Mouse (Mus musculus) neural tube, embryonic 12.5 days (tissue): ENCODE measurements around the gene Syt2. TPM values are rescaled to one million over a fixed set of nuclear protein-coding genes. Genes with fewer than 3 reads are reported as not detected.
A peak's percentile ranks its signal among the peaks of the same experiment; 100 is the strongest.

Experiments used
- ATAC-seq: fragments of 200-750 bp; cut with Nextera tagmentation; 2 replicates; pipeline ENCODE4 v1.8.0; 2017; ENCODE audit warnings: low read depth, mild to moderate bottlenecking, moderate TSS enrichment, moderate library complexity; ENCODE audit not compliant: low FRiP score
- H3K27ac ChIP-seq: fragments of 300-500 bp; sonication (generic); 2 replicates; pipeline ENCODE4 v1.5.1; 2016
- H3K27me3 ChIP-seq: fragments of 300-500 bp; sonication (generic); replicated peaks from 2 replicates; pipeline ENCODE4 v1.6.1; 2016; ENCODE audit warnings: mild to moderate bottlenecking
- H3K36me3 ChIP-seq: fragments of 300-500 bp; sonication (generic); 2 replicates; pipeline ENCODE4 v1.6.1; 2016; ENCODE audit warnings: mild to moderate bottlenecking
- H3K4me1 ChIP-seq: fragments of 300-500 bp; sonication (generic); 2 replicates; pipeline ENCODE4 v1.6.1; 2016
- H3K4me2 ChIP-seq: fragments of 300-500 bp; sonication (generic); replicated peaks from 2 replicates; pipeline ENCODE4 v1.6.1; 2016; ENCODE audit warnings: mild to moderate bottlenecking
- H3K4me3 ChIP-seq: fragments of 300-500 bp; sonication (generic); 2 replicates; pipeline ENCODE4 v1.5.1; 2016
- H3K9ac ChIP-seq: fragments of 300-500 bp; sonication (generic); 2 replicates; pipeline ENCODE4 v1.6.1; 2016; ENCODE audit warnings: mild to moderate bottlenecking
- H3K9me3 ChIP-seq: fragments of 300-500 bp; sonication (generic); 2 replicates; pipeline ENCODE4 v1.6.1; 2016; ENCODE audit warnings: mild to moderate bottlenecking
- WGBS: fragments of 180-500 bp; shearing (Covaris S2); methylation state at CpG from one replicate; pipeline ENCODE4 v1.1.7; 2016; 5-methylcytosine and 5-hydroxymethylcytosine counted together
- polyA plus RNA-seq: library from polyadenylated mRNA; unstranded; fragments of >200 nt; fragmentation: Nextera tagmentation; extraction: Ambion mirVana; gene quantifications from 2 replicates; pipeline ENCODE4 v1.2.1, GENCODE M21; 2016

Gene Syt2
- polyA plus RNA-seq, 1 experiment from 2014 or later, result 9.8 TPM

DNA sequence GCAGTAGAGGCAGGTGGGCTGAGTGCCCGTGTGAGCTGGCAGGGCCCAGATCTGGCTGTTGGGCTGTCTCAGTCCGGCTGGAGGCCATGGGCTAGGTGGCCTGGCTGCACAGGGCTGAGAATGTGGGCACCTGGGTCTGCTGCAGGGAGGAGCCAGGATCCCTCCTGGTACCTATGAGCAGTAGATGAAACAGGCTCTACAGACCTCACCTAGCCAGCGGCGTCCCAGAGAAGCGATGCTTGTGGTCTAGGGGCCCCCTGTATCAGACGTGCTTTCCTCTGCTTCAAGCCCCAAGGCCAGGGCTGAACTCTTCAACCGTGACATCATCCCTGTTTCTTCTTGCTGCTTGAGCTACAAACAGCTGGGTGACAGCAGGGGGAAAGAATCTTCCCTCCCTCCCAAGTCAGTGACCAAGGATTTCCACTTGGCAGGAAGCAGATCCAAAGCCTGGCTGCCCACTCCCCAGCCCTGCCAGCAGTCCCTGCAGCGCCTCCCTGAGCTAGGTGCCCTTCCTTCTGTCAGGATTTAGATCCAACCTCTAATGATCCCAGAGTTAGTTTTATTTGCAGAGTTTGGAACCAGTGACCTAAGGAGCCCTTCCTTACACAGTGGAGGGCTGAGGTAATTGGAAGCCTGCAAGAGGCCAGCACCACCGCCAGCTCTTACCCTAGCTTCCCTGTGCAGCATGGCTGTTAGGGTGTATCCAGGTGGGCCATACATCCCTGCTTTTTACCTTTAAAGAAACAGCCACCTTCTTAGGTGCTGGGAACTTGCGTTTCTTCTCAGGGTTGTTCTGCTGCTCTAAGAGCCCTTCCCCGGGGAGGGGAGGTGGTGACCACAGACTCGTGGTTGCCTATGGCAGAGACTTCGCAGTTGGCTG is 107.5 kb downstream of the Syt2 start:
- H3K9me3 ChIP-seq, result no peaks in the 10 kb centered on the region
- H3K27ac ChIP-seq, result no peak overlapping the region
- H3K36me3 ChIP-seq, result no peaks in the 10 kb centered on the region
- WGBS, result 71% methylated on average over 13 of the region's 13 CpGs
- H3K9ac ChIP-seq, result no peak overlapping the region
- H3K4me1 ChIP-seq, result peaks cover 16% of the 10 kb centered on the region
- H3K4me2 ChIP-seq, result no peak overlapping the region
- no peak for ATAC-seq
- no peak overlapping the region for H3K4me3 ChIP-seq
- no peaks in the 10 kb centered on the region for H3K27me3 ChIP-seq

DNA sequence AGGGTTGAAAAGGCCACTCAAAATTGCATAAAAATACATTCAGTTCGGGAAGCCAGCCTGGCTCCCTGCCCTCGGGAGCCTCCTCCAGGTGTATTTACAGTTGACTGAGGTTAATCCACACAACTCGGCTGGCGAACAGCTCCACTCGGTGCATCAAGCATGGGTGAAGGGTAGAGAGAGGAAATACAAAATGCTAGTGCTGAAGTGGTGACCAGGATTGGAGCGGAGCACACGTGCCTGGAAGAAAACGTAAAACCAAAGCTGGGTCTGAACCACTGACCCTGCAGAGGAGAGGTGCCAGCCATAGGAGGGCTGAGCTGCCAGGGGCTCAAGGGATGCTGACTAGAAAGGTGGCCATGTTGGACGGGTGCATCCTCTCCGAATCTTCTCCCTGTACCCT is 108.3 kb downstream of the Syt2 start:
- Histone ChIP-seq H3K27ac (no peak overlapping the region), H3K27me3 (no peaks in the 10 kb centered on the region), H3K9ac (no peak overlapping the region), H3K4me1 (peaks cover 16% of the 10 kb centered on the region), H3K9me3 (no peaks in the 10 kb centered on the region), H3K4me2 (no peak overlapping the region), H3K36me3 (0 out of 2 replicates have a peak, but pooled peaks cover 2% of the 10 kb centered on the region), H3K4me3 (no peak overlapping the region)
- no peak for ATAC-seq
- WGBS, result 82% methylated on average over 10 of the region's 10 CpGs

DNA sequence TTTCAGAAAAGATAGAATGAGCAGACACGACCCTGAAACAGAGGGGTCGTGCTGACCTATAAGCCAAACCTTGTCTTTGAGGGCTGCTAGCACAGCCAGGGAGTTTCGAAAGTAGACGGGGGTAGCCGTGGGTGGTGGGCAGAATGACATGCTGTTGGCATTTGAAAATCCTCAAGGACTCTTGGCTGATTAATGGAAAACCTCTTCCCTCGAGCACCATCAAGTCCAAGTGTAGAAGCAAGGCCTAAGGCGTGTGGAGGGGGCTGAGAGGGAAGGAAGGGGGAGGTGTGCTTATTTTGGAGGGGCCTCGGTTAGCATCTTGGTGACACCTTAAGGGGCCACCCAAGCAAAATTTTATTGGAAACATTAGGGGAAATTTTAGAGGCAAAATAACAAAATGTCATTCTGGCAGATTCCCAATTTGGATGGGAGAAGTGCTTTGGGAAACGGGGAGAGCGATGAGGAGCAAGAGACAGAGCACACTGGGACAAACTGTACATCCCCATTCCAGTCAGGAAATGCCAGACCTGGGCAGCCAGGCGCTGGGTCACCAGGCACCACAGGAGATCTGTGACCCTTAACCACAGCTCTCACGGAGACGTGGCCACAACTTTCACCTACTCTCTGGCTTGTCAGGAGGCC is 109.2 kb downstream of the Syt2 start:
- no peak overlapping the region for H3K27ac ChIP-seq
- 0 out of 2 replicates have a peak, but pooled peaks have one; percentile 13 for ATAC-seq

DNA sequence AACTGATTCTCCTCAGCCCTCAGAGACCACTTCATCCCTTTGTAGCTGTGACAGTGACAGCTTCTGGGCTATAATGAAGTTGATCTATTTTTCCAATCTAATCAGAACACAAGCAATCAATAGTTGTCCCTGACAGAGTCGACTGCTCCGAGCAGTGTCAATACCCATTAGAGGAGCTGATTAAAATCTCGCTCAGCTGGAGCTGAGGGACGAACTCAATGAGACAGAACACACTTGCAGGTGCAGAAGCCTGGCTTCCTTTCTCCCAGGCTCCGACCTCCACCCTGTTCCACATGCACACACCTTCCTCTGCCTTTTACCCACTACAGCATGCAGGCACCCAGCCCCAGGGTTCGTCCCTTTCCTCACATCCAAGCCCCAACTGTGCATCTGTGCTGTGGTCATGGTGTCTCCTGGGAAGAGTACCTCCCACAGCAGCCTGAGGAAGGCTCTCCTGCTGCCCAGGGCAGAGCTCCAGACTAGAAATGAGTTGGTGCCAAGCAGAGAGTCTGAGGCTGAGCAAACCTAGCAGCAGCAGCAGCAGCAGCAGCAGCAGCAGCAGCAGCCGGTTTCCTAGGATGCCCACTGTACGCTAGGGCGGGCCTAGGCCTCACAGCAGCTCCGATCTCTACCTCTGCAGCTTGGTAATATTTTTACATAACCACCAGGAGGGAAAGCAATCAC is 109.9 kb downstream of the Syt2 start:
- Histone ChIP-seq H3K27me3 (no peaks in the 10 kb centered on the region), H3K9ac (no peak overlapping the region), H3K36me3 (peaks cover 10% of the 10 kb centered on the region; the same call in 1 of the 2 replicates), H3K4me2 (no peak overlapping the region), H3K9me3 (no peaks in the 10 kb centered on the region), H3K4me3 (no peak overlapping the region), H3K4me1 (peaks cover 16% of the 10 kb centered on the region), H3K27ac (0 out of 2 replicates have a peak overlapping the region, but pooled peaks have one; percentile 33)
- ATAC-seq, result 0 out of 2 replicates have a peak, but pooled peaks have one; percentile 50
- 69% methylated on average over 10 of the region's 10 CpGs for WGBS

More for the DNA sequence above, 109.2 kb downstream of the Syt2 start:
- Histone ChIP-seq H3K36me3 (peaks cover 10% of the 10 kb centered on the region; the same call in 1 of the 2 replicates), H3K9ac (no peak overlapping the region), H3K4me1 (peaks cover 16% of the 10 kb centered on the region), H3K9me3 (no peaks in the 10 kb centered on the region), H3K27me3 (no peaks in the 10 kb centered on the region), H3K4me2 (no peak overlapping the region), H3K4me3 (no peak overlapping the region)
- WGBS, result 66% methylated on average over 13 of the region's 13 CpGs

DNA sequence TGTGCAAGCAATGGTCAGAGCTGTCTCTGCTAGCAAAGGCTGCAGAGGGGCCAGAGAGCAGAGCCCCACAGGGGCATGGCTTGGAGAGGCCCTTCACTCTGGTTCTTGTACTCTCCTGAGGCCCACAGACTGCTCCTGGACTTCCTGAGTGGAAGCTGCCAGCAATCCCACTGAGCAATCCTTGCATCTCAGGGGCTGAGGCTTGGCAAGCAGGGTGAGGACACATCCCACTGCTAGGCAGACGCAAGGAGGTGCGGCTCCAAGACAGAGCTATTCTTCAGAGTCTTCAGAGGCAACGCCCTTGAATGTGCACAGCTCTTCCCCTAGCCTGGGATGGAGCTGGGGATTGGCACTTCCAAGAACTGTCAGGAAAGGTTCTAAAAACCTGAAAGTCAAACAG is 110.8 kb downstream of the Syt2 start:
- Histone ChIP-seq H3K4me1 (peaks cover 16% of the 10 kb centered on the region), H3K4me2 (no peak overlapping the region), H3K9me3 (no peaks in the 10 kb centered on the region), H3K27ac (no peak overlapping the region), H3K27me3 (no peaks in the 10 kb centered on the region), H3K4me3 (no peak overlapping the region), H3K36me3 (peaks cover 10% of the 10 kb centered on the region; the same call in 1 of the 2 replicates), H3K9ac (no peak overlapping the region)
- WGBS, result 87% methylated on average over 3 of the region's 3 CpGs
- no peak for ATAC-seq

DNA sequence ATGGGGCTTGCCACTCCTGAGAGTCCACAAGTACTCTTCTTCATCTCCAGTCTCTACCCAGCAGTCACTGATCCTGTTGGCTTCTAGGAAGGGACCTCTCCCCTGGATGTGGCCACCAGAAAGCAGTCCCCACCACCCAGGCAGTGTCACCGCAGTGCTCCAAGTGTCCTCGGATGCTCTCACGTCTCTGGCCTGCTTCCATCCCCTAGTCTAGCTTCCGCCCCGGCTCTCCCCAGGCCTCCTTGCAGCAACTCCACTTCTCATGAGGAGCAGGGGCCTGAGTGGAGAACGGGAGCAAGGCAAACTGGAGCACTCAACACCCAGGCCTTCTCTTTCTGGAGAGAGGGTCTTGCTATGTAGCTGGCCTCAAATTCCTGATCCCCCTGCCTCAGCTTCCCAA is 112.7 kb downstream of the Syt2 start:
- no peaks in the 10 kb centered on the region for H3K9me3 ChIP-seq
- H3K27me3 ChIP-seq, result no peaks in the 10 kb centered on the region
- no peak overlapping the region for H3K4me3 ChIP-seq
- ATAC-seq, result no peak
- peaks cover 13% of the 10 kb centered on the region for H3K4me1 ChIP-seq
- no peak overlapping the region for H3K9ac ChIP-seq
- 93% methylated on average over 6 of the region's 6 CpGs for WGBS
- H3K27ac ChIP-seq, result no peak overlapping the region
- H3K36me3 ChIP-seq, result peaks cover 10% of the 10 kb centered on the region; the same call in 1 of the 2 replicates
- H3K4me2 ChIP-seq, result no peak overlapping the region

DNA sequence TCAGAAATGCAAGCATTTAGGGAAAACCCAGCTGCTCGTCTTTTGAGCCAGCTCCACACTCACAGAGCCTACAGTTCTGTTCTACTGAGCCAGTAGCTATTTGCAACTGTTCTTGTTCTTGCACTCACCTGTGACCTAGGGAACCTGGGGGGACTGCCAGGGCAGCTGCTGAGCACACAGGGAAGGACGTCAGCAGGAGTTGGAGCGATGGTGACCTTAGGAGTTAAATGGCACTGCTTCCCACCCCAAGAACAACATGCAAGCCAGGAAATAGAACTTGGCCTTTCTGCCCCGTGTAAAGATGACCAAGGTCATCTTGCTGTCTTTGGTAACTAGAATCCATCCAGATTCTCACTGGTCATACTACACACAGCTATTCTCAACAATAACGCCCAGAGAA is 114.2 kb downstream of the Syt2 start:
- no peak overlapping the region for H3K27ac ChIP-seq
- 81% methylated on average over 5 of the region's 5 CpGs for WGBS

DNA sequence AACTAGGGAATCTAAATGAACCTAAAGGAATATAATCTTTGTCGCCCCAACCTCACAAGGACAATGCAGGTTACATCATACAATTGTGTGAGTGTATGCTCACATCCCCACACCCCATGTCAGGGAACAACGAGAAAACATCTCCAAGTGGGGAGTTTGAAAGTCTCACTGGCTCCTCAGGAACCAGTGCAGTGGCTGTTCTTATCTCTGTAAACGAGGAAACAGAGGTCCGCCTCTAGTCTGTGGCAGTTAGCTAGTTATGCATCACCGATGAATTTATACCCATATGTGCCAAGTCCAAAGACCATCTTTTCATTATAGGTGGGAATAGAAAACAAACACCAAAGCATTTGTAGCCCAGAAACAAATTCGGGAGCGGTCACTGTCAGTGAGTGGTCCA is 115.1 kb downstream of the Syt2 start:
- no peak overlapping the region for H3K4me3 ChIP-seq
- H3K4me2 ChIP-seq, result no peak overlapping the region
- H3K36me3 ChIP-seq, result peaks cover 13% of the 10 kb centered on the region
- H3K27me3 ChIP-seq, result no peaks in the 10 kb centered on the region
- no peaks in the 10 kb centered on the region for H3K9me3 ChIP-seq
- no peak for ATAC-seq
- no peak overlapping the region for H3K27ac ChIP-seq
- WGBS, result 93% methylated on average over 7 of the region's 7 CpGs
- H3K9ac ChIP-seq, result no peak overlapping the region
- H3K4me1 ChIP-seq, result peaks cover 15% of the 10 kb centered on the region; the same call in 1 of the 2 replicates

More for the DNA sequence above, 114.2 kb downstream of the Syt2 start:
- no peak for ATAC-seq
- Histone ChIP-seq H3K4me3 (no peak overlapping the region), H3K36me3 (peaks cover 11% of the 10 kb centered on the region), H3K9me3 (no peaks in the 10 kb centered on the region), H3K4me2 (no peak overlapping the region), H3K9ac (no peak overlapping the region), H3K4me1 (peaks cover 20% of the 10 kb centered on the region), H3K27me3 (no peaks in the 10 kb centered on the region)

DNA sequence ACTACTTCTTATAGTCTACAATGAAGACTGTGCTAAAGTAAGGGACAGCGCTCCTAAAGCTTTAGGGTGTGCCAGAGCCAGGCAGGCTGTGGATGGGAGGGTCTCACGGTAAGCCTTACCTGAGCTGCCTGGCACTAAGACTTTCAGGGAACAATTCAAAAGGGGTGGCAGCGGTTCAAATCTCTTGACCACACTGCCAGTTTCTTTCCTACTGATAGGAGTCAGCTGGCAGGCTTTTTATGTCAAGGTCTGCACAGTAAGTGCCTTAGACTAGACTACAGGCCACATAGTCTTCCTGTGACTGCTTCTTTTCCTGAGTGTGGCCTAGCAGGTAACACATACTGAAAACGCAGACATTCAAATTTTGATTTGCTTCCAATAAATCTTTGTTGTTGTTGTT is 116.8 kb downstream of the Syt2 start:
- H3K4me2 ChIP-seq, result no peak overlapping the region
- ATAC-seq, result no peak
- no peaks in the 10 kb centered on the region for H3K9me3 ChIP-seq
- H3K9ac ChIP-seq, result no peak overlapping the region
- H3K27ac ChIP-seq, result no peak overlapping the region
- H3K36me3 ChIP-seq, result peaks cover 18% of the 10 kb centered on the region
- 90% methylated on average over 4 of the region's 4 CpGs for WGBS
- H3K27me3 ChIP-seq, result no peaks in the 10 kb centered on the region
- 0 out of 2 replicates have a peak, but pooled peaks cover 15% of the 10 kb centered on the region for H3K4me1 ChIP-seq
- no peak overlapping the region for H3K4me3 ChIP-seq

DNA sequence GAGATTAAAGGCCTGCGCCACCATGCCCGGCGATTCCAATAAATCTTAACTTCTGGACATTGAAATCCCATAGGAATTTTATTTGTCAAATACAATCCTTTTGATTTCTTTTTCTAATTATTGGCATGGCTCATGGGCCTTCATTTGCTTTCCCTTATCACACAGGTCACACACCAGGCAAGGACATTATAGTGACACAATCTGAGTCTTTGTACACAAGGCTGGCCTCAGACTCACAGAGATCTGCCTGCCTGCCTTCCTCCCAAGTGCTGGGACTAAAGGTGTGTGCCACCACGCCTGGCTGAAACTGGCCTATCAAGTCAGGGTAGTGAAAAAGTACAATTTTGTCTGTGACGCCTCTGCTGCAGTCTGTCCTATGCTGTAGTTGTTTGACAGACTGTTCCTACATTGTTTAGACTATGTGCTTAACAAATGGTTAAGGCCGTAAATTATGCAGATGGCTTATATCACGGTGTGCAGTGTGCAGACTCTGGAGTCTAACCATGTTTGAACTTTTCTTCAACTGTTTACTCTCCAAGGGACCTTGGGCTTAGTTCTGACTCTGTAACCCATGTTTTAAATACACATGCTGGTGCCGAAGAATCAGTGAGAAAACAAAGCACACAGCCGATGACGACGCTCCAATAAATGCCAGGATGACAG is 117.4 kb downstream of the Syt2 start:
- no peak overlapping the region for H3K4me3 ChIP-seq
- H3K4me2 ChIP-seq, result no peak overlapping the region
- H3K36me3 ChIP-seq, result peaks cover 18% of the 10 kb centered on the region
- 70% methylated on average over 11 of the region's 11 CpGs for WGBS
- no peaks in the 10 kb centered on the region for H3K27me3 ChIP-seq
- no peaks in the 10 kb centered on the region for H3K9me3 ChIP-seq
- H3K4me1 ChIP-seq, result 0 out of 2 replicates have a peak, but pooled peaks cover 15% of the 10 kb centered on the region
- ATAC-seq, result no peak
- H3K9ac ChIP-seq, result no peak overlapping the region
- H3K27ac ChIP-seq, result no peak overlapping the region

DNA sequence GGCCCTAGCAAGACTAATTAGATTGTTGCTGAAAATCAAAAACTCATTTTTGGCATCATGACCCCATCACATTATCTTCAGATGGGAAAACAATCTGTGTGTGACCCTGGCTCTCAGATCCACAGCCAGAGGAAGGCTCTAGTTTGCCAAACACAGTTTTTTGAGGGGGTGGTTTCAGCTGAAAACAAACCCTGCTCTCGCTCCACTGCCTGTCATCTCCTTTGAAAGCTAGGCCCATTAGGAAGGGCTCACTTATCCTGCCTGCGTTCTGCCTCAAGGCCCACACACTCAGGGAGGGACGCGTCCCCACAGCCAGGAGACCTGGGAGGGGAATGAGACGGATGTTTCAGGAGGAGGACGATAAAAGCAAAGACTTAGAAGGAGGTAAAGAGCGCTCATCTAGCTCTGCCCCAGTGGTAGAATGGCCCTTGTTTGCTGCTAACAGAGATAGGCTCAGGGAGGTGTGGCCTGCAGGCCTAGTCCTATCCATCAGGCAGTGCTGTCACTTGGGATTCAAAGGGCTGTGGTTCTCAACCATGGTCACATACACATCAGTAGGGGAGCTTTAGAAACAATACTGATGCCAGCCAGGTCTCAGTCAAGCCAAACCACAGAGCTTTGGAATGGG is 118.5 kb downstream of the Syt2 start:
- ATAC-seq, result no peak
- H3K27ac ChIP-seq, result no peak overlapping the region

More for the DNA sequence above, 118.5 kb downstream of the Syt2 start:
- Histone ChIP-seq H3K4me3 (no peak overlapping the region), H3K9me3 (no peaks in the 10 kb centered on the region), H3K36me3 (peaks cover 15% of the 10 kb centered on the region), H3K4me2 (no peak overlapping the region), H3K4me1 (0 out of 2 replicates have a peak, but pooled peaks cover 15% of the 10 kb centered on the region), H3K27me3 (no peaks in the 10 kb centered on the region), H3K9ac (no peak overlapping the region)
- WGBS, result 48% methylated on average over 7 of the region's 7 CpGs
